8 mouse cellular contexts compared by ENCODE assay signal in genomic region chr10:94171440-94172130, GRCm38 (mm10). TPM values are rescaled to one million over a fixed set of nuclear protein-coding genes. Genes with fewer than 3 reads are reported as not detected.
DNase-seq lines count a peak whose midpoint lies in the region; ATAC-seq and TF ChIP-seq lines count a peak whose summit lies in the region.
"Had no signal": no experiment of that assay in that cellular context is flagged by ENCODE, and none has a peak within 500 bp of the region (broad histone marks: within the 10 kb centered on the region; RNA-seq: fewer than 3 reads in every experiment).

No protein-coding gene starts in this region.

- TF ChIP-seq CTCF in heart, postnatal 0 days (IDR thresholded peaks at IDR 0.05; ENCODE audit: low read depth) = no peak

- H3K36me3 ChIP-seq in heart, postnatal 0 days (replicated peaks; ENCODE audit: control insufficient read depth, insufficient read depth, low read length) = peaks cover 92% of the 10 kb centered on the region
- peaks cover 63% of the 10 kb centered on the region for H3K36me3 ChIP-seq in forebrain, embryonic 12.5 days (replicated peaks)
- peaks cover 66% of the 10 kb centered on the region for H3K36me3 ChIP-seq in liver, embryonic 15.5 days (replicated peaks)

- TF ChIP-seq EP300 in heart, postnatal 0 days (IDR thresholded peaks at IDR 0.05; ENCODE audit: low read depth) = no peak

- H3K4me2 ChIP-seq in heart, postnatal 0 days (ENCODE audit: low read depth, low read length) = no peak overlapping the region
- peak overlapping the region; percentile 27 for H3K4me2 ChIP-seq in forebrain, embryonic 12.5 days
- H3K4me2 ChIP-seq in liver, embryonic 15.5 days = no peak overlapping the region

- peak; percentile 16 for DNase-seq in heart, postnatal 0 days (ENCODE audit: low spot score)
- no peak for DNase-seq in heart, postnatal 10 days
- peak; percentile 44 for DNase-seq in NIH3T3 (ENCODE audit: low read depth)
- no peak for DNase-seq in thymus, postnatal 4 days

- intact Hi-C loops in heart, postnatal 10 days (cut with DNase I) = no loop called here

- H3K9ac ChIP-seq in heart, postnatal 0 days (replicated peaks; ENCODE audit: low read depth, low read length) = no peak overlapping the region
- H3K9ac ChIP-seq in forebrain, embryonic 12.5 days = peak overlapping the region; percentile 17; the same call in 1 of the 2 replicates
- H3K9ac ChIP-seq in liver, embryonic 15.5 days = no peak overlapping the region

- WGBS in heart, postnatal 0 days = 45% methylated on average over 12 of the region's 12 CpGs
- WGBS in forebrain, embryonic 12.5 days = 40% methylated on average over 12 of the region's 12 CpGs
- WGBS in liver, embryonic 15.5 days (ENCODE audit: insufficient replicate concordance) = 76% methylated on average over 12 of the region's 12 CpGs

- H3K27ac ChIP-seq in heart, postnatal 0 days (ENCODE audit: low read depth) = no peak overlapping the region
- H3K27ac ChIP-seq in forebrain, embryonic 12.5 days = 0 out of 2 replicates have a peak overlapping the region, but pooled peaks have one; percentile 9
- H3K27ac ChIP-seq in liver, embryonic 15.5 days (replicated peaks) = peak overlapping the region; percentile 7; the same call in 1 of the 2 replicates

- H3K4me3 ChIP-seq in heart, postnatal 0 days (ENCODE audit: low read depth, low read length) = no peak overlapping the region
- no peak overlapping the region for H3K4me3 ChIP-seq in forebrain, embryonic 12.5 days (replicated peaks)
- H3K4me3 ChIP-seq in liver, embryonic 15.5 days (replicated peaks) = no peak overlapping the region

- ATAC-seq in heart, postnatal 0 days (ENCODE audit: insufficient read depth, low read depth) = no peak
- ATAC-seq in forebrain, embryonic 12.5 days (ENCODE audit: low FRiP score) = no peak
- ATAC-seq in liver, embryonic 15.5 days (ENCODE audit: insufficient read depth) = no peak
- no peak for ATAC-seq in granulocyte monocyte progenitor cell, adult 5-6 weeks (replicated peaks; ENCODE audit: poor library complexity, severe bottlenecking)

- no peaks in the 10 kb centered on the region for H3K4me1 ChIP-seq in heart, postnatal 0 days (ENCODE audit: control insufficient read depth, insufficient read depth)
- H3K4me1 ChIP-seq in forebrain, embryonic 12.5 days = peaks cover 28% of the 10 kb centered on the region
- no peaks in the 10 kb centered on the region; the same call in 1 of the 2 replicates for H3K4me1 ChIP-seq in liver, embryonic 15.5 days (replicated peaks)

- H3K9me3 ChIP-seq in heart, postnatal 0 days (replicated peaks; ENCODE audit: control insufficient read depth, low read length) = no peaks in the 10 kb centered on the region
- peaks cover 4% of the 10 kb centered on the region; the same call in 1 of the 2 replicates for H3K9me3 ChIP-seq in forebrain, embryonic 12.5 days
- no peaks in the 10 kb centered on the region for H3K9me3 ChIP-seq in liver, embryonic 15.5 days (replicated peaks)
- H3K9me3 ChIP-seq: G1E had no signal

- H3K27me3 ChIP-seq in heart, postnatal 0 days (ENCODE audit: control insufficient read depth, insufficient read depth, low read length) = no peaks in the 10 kb centered on the region
- no peaks in the 10 kb centered on the region for H3K27me3 ChIP-seq in forebrain, embryonic 12.5 days
- H3K27me3 ChIP-seq in liver, embryonic 15.5 days = no peaks in the 10 kb centered on the region

RNA-seq across cellular contexts. Expression of gene Nr2c1, which starts 23.8 kb away (rescaled TPM):
- 4.8 and 11.7 TPM in 2 replicates for total RNA-seq in heart, postnatal 0 days (2014; rRNA removed; ENCODE audit: low replicate concordance)
- 5.2 and 5.3 TPM in 2 replicates for polyA plus RNA-seq in heart, postnatal 0 days (2015; fragmentation: Nextera tagmentation; extraction: Ambion mirVana)
- 10 to 100 TPM; 10.3 to 10.4 TPM for total RNA-seq in heart, postnatal 10 days (2021)
- polyA plus RNA-seq in forebrain, embryonic 12.5 days (2016; fragmentation: Nextera tagmentation; extraction: Ambion mirVana) = 11.9 and 12.1 TPM in 2 replicates
- polyA plus RNA-seq in liver, embryonic 15.5 days (2015; fragmentation: Nextera tagmentation; extraction: Ambion mirVana) = 2.6 and 2.8 TPM in 2 replicates
- total RNA-seq in granulocyte monocyte progenitor cell, adult 5-6 weeks (2014; fragmentation: Nextera tagmentation) = 5.5 and 10.2 TPM in 2 replicates
- total RNA-seq in granulocyte monocyte progenitor cell, adult 5-6 weeks (2017) = 5.2 and 8.0 TPM in 2 replicates

RNA-seq across cellular contexts. Expression of gene Ndufa12, which starts 26.9 kb away (rescaled TPM):
- total RNA-seq in heart, postnatal 0 days (2014; rRNA removed; ENCODE audit: low replicate concordance) = 400 and 502 TPM in 2 replicates
- 1,221 and 1,258 TPM in 2 replicates for polyA plus RNA-seq in heart, postnatal 0 days (2015; fragmentation: Nextera tagmentation; extraction: Ambion mirVana)
- total RNA-seq in heart, postnatal 10 days (2021) = 100 to 1,000 TPM; 627 to 629 TPM
- 445 and 465 TPM in 2 replicates for polyA plus RNA-seq in forebrain, embryonic 12.5 days (2016; fragmentation: Nextera tagmentation; extraction: Ambion mirVana)
- polyA plus RNA-seq in liver, embryonic 15.5 days (2015; fragmentation: Nextera tagmentation; extraction: Ambion mirVana) = 124 and 137 TPM in 2 replicates
- 202 and 216 TPM in 2 replicates for total RNA-seq in granulocyte monocyte progenitor cell, adult 5-6 weeks (2014; fragmentation: Nextera tagmentation)
- 350 and 390 TPM in 2 replicates for total RNA-seq in granulocyte monocyte progenitor cell, adult 5-6 weeks (2017)

Comparison
In these comparisons a context has a peak if more than half of its experiments do, and no peak if none do; other contexts are left out.
1. DNase-seq: peak in heart, postnatal 0 days (single experiment) and NIH3T3 (single experiment); none in heart, postnatal 10 days (0 of 2) and thymus, postnatal 4 days (single experiment).